Mouse (Mus musculus) ES-E14 (cell line): ENCODE results near the gene Wdr75.
A peak's percentile ranks its signal among the peaks of the same experiment; 100 is the strongest.

Source experiments
- CHD2 ChIP-seq: IDR thresholded peaks from 2 replicates; pipeline ENCODE4 v1.6.1; 2014; ENCODE audit warnings: mild to moderate bottlenecking, low read depth, low read length, inconsistent platforms
- HCFC1 ChIP-seq: IDR thresholded peaks from 2 replicates; pipeline ENCODE4 v1.6.1; 2012; ENCODE audit warnings: low read length, inconsistent platforms, borderline replicate concordance; ENCODE audit not compliant: insufficient read depth
- MAFK ChIP-seq: IDR thresholded peaks from 2 replicates; pipeline ENCODE4 v1.6.1; 2014; ENCODE audit warnings: mild to moderate bottlenecking, low read depth, low read length, inconsistent platforms; ENCODE audit not compliant: insufficient read depth
- ZC3H11A ChIP-seq: IDR thresholded peaks from 2 replicates; pipeline ENCODE4 v1.6.1; 2012; ENCODE audit warnings: low read depth, mild to moderate bottlenecking, inconsistent platforms, low read length, borderline replicate concordance
- ZNF384 ChIP-seq: IDR thresholded peaks from 2 replicates; pipeline ENCODE4 v1.6.1; 2012; ENCODE audit warnings: low read depth, low read length, inconsistent platforms

DNA sequence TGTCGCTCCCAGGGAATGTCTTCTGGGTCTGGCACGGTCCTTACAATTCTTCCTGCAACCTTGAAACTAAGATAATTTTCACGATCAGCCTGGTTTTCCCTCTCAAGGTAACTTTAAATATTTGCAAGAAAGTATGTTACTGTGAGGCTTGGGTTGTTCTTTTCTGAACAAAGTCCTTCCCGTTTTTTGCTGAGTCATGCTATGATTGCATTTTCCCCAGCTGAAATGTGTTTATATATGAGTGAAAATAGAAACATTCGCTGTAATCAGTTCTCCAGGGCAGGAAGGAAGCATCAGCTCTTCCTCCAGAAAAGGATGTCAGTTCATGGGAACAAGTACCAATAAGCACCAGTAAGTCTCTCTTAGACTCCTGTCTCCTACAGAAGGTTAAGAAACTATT, 65.4 kb downstream of the Wdr75 start:
- TF ChIP-seq HCFC1 (no peak), ZNF384 (no peak), MAFK (peak; percentile 81), CHD2 (no peak), ZC3H11A (no peak)
